Mouse (Mus musculus) ES-Bruce4 (cell line): Measurements from ENCODE around the gene Brwd1. TPM values are rescaled to one million over a fixed set of nuclear protein-coding genes. Genes with fewer than 3 reads are reported as not detected.
"Not testable (repeated sequence)": the region's sequence is repeated elsewhere in the genome, so short reads cannot be mapped to it uniquely, and the experiment has no call there.

Source experiments
- H3K27ac ChIP-seq: 2 replicates; pipeline ENCODE4 v1.5.1; 2012; ENCODE audit warnings: low read length, inconsistent platforms; ENCODE audit not compliant: insufficient read depth
- H3K27me3 ChIP-seq: 2 replicates; pipeline ENCODE4 v1.6.1; 2012; ENCODE audit warnings: mild to moderate bottlenecking, low read length, inconsistent platforms; ENCODE audit not compliant: control insufficient read depth, poor library complexity, insufficient read depth, severe bottlenecking
- H3K36me3 ChIP-seq: 2 replicates; pipeline ENCODE4 v1.6.1; 2012; ENCODE audit warnings: inconsistent platforms, mild to moderate bottlenecking, low read length, moderate library complexity; ENCODE audit not compliant: control insufficient read depth, poor library complexity, insufficient read depth, severe bottlenecking
- H3K4me1 ChIP-seq: one replicate; pipeline ENCODE4 v1.8.1; 2011; ENCODE audit warnings: low read length; ENCODE audit not compliant: control insufficient read depth, insufficient read depth
- H3K4me3 ChIP-seq: 2 replicates; pipeline ENCODE4 v1.5.1; 2011; ENCODE audit warnings: low read depth, mild to moderate bottlenecking, low read length
- H3K9ac ChIP-seq: 2 replicates; pipeline ENCODE4 v1.6.1; 2012; ENCODE audit warnings: low read depth, mild to moderate bottlenecking, inconsistent platforms; ENCODE audit not compliant: poor library complexity, severe bottlenecking
- H3K9me3 ChIP-seq: replicated peaks from 2 replicates; pipeline ENCODE4 v1.6.1; 2012; ENCODE audit warnings: mild to moderate bottlenecking, low read length, inconsistent platforms; ENCODE audit not compliant: control insufficient read depth, poor library complexity, insufficient read depth, severe bottlenecking
- CTCF ChIP-seq: IDR thresholded peaks from one replicate; pipeline ENCODE4 v1.8.1; 2011; ENCODE audit warnings: low read depth, low read length
- EP300 ChIP-seq: IDR thresholded peaks from 2 replicates; pipeline ENCODE4 v1.6.1; 2011; ENCODE audit warnings: low read depth, low read length; ENCODE audit not compliant: insufficient read depth
- POLR2A ChIP-seq: IDR thresholded peaks from one replicate; pipeline ENCODE4 v1.8.1; 2011; ENCODE audit warnings: low read length; ENCODE audit not compliant: insufficient read depth
- polyA plus RNA-seq: library from polyadenylated mRNA; stranded (reverse); fragments of >200 nt; gene quantifications from 2 replicates; pipeline ENCODE4 v1.2.4, GENCODE M21; 2011; ENCODE audit warnings: low read depth; ENCODE audit not compliant: missing spikeins, insufficient read depth, insufficient read length

The Brwd1 gene
- polyA plus RNA-seq, 1 experiment: 200 TPM

DNA sequence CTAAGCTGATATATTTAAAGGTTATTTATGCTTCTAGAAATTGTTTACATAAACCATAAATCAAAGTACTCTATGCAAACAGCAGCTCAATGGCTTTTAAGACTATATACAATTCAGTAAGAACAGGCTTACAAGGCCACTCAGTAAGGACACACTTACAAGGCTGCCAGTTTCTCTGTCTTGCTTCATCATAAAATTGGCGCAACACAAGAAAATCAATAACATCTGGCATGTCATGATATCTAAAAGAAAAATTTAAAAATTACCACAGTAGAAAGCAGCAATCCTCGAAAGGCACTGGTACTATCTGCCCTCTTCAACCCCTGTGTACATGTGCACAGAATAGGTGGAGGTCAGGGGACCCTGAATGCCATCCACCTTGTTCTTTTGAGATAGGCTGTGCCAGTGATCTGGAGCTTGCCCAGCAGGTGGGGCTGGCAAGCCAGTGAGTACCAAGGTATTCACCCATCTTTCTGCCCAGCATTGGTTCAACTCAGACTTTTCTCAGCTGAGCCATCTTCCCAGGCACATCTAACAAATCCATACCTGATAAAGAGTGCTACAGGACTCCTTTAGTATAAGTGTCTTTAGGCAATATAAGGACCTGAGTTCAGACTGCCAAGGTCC, 51.7 kb downstream of the Brwd1 start:
- no peak overlapping the region for H3K4me3 ChIP-seq
- H3K27ac ChIP-seq: no peak overlapping the region
- H3K9ac ChIP-seq: no peak overlapping the region
- no peaks in the 10 kb centered on the region for H3K9me3 ChIP-seq
- no peaks in the 10 kb centered on the region for H3K27me3 ChIP-seq
- TF ChIP-seq CTCF: no peak
- H3K36me3 ChIP-seq: peaks cover 86% of the 10 kb centered on the region
- H3K4me1 ChIP-seq: no peaks in the 10 kb centered on the region

DNA sequence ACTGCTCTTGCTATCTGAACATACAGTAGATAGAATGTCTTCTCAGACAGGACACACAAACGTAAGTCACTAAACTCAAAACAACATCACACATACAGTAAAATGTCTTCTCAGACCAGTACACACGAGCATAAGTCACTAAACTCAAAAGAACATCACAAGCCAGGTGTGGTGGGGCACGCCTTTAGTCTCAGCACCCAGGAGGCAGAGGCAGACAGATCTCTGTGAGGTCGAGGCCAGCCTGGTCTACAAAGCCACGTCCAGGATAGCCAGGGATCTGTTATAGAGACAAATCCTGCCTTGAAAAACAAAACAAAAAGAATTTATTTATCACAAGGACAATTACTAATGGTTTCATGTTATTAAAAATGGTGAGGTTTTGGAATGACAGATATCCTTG, 56.1 kb downstream of the Brwd1 start:
- TF ChIP-seq POLR2A (no peak), EP300 (no peak), CTCF (no peak)
- Histone ChIP-seq H3K27ac (no peak overlapping the region), H3K9me3 (no peaks in the 10 kb centered on the region), H3K27me3 (no peaks in the 10 kb centered on the region), H3K4me1 (no peaks in the 10 kb centered on the region), H3K36me3 (peaks cover 77% of the 10 kb centered on the region), H3K4me3 (no peak overlapping the region), H3K9ac (no peak overlapping the region)

DNA sequence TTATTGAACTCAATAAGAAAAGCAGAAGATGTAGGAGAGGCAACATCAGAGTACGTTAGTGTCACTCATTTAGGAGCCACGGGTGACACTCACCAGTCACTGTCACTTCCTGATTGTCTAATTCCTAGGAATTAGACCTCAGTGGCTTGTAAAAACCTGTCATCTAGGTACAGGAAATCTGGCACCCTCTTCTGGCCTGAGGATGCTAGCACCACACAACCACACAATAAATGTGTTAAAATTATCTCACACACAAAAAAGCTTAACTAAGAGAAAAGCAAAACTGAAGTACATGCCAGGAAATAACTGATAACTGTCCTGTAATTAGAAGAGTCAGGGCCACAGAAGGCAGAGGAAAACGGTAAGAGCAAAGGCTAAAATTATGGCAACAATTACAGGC, 57.1 kb downstream of the Brwd1 start:
- TF ChIP-seq POLR2A (no peak), CTCF (no peak), EP300 (no peak)
- H3K9ac ChIP-seq: no peak overlapping the region
- H3K4me3 ChIP-seq: no peak overlapping the region
- no peaks in the 10 kb centered on the region for H3K9me3 ChIP-seq
- H3K4me1 ChIP-seq: no peaks in the 10 kb centered on the region
- H3K27ac ChIP-seq: no peak overlapping the region
- H3K27me3 ChIP-seq: no peaks in the 10 kb centered on the region
- peaks cover 82% of the 10 kb centered on the region for H3K36me3 ChIP-seq

DNA sequence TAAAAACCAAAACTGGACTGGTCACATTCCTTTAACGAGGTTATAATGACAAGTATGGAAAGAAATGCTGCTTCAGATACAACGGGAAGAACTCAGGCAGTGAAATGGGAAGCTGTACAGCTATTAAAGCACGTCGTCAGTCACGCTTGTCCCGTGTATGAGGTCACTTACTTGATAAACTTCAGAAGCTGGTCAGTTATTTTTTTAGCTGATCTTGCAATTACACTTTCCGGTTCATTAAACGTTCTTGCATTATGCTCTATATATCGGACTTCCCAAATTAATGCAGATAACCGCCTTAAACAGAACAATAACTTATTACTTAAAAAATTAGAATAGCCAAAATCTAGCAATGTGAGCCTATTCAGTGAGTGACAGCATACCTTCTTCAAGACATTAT, 61.3 kb downstream of the Brwd1 start:
- Histone ChIP-seq H3K36me3 (peaks cover 76% of the 10 kb centered on the region), H3K4me1 (no peaks in the 10 kb centered on the region), H3K27me3 (no peaks in the 10 kb centered on the region), H3K9ac (no peak overlapping the region), H3K9me3 (no peaks in the 10 kb centered on the region), H3K27ac (no peak overlapping the region), H3K4me3 (no peak overlapping the region)
- no peak for TF ChIP-seq CTCF
- no peak for TF ChIP-seq POLR2A
- no peak for TF ChIP-seq EP300

DNA sequence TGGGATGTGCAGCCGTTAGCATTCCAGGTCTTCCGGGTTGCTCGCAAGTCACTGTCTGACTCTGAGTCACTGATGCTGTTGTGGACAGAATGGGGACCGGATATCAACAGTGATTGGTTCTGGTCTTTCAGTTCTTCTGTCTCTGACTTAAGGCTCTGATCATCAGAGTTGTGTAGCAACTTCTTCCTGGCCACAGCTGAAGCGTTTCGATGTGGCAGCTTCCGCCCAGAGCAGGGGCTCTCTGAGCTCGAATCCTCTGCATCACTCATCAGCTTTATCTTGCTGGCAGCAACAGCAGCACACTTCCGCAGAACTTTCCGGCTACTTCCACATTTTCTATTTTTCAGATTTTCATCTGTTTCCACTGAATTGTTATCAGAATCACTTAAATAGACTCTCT, 73.2 kb downstream of the Brwd1 start:
- H3K27ac ChIP-seq, H3K4me3 ChIP-seq, H3K4me1 ChIP-seq, H3K9ac ChIP-seq, H3K9me3 ChIP-seq, H3K27me3 ChIP-seq: not testable (repeated sequence)
- H3K36me3 ChIP-seq: peaks cover 21% of the 10 kb centered on the region

DNA sequence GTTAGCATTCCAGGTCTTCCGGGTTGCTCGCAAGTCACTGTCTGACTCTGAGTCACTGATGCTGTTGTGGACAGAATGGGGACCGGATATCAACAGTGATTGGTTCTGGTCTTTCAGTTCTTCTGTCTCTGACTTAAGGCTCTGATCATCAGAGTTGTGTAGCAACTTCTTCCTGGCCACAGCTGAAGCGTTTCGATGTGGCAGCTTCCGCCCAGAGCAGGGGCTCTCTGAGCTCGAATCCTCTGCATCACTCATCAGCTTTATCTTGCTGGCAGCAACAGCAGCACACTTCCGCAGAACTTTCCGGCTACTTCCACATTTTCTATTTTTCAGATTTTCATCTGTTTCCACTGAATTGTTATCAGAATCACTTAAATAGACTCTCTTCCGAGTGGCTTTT, 78.0 kb downstream of the Brwd1 start:
- H3K4me3 ChIP-seq, H3K4me1 ChIP-seq, H3K9me3 ChIP-seq, H3K27ac ChIP-seq, H3K27me3 ChIP-seq, H3K9ac ChIP-seq: not testable (repeated sequence)
- H3K36me3 ChIP-seq: peaks cover 40% of the 10 kb centered on the region

DNA sequence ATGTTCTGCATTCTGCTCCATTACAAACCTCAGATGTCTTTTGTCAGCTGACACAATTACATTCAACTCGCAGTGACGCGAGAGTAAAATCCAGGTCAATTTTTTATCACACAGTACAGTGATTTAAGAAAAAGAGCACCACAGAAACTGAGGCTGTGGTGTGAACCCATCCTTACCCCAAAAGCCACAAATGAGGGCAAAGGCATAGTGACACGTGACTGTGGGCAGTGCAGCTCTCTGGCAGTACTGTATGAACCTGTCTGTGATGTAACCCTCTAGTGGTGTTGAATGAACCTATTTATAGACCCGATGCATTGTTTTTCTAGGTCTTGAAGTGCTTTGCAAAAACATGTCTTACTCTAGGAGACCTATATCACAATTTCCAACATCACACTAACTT, 83.0 kb downstream of the Brwd1 start:
- Histone ChIP-seq H3K27me3 (no peaks in the 10 kb centered on the region), H3K4me3 (no peak overlapping the region), H3K36me3 (peaks cover 34% of the 10 kb centered on the region), H3K9me3 (no peaks in the 10 kb centered on the region), H3K9ac (no peak overlapping the region), H3K27ac (no peak overlapping the region), H3K4me1 (no peaks in the 10 kb centered on the region)
- TF ChIP-seq EP300 (no peak), CTCF (no peak), POLR2A (no peak)
